Mouse (Mus musculus) liver, embryonic 13.5 days (tissue): ENCODE results near the gene Slc35c1. TPM values are rescaled to one million over a fixed set of nuclear protein-coding genes. Genes with fewer than 3 reads are reported as not detected.

Experiments used
- ATAC-seq: fragments of 200-750 bp; cut with Nextera tagmentation; 2 replicates; pipeline ENCODE4 v1.8.0; 2017; ENCODE audit warnings: low read depth, mild to moderate bottlenecking, moderate number of reproducible peaks, moderate library complexity
- DNase-seq: peaks from one replicate; pipeline ENCODE4 v3.0.0; 2022
- H3K27ac ChIP-seq: fragments of 300-500 bp; sonication (generic); 2 replicates; pipeline ENCODE4 v1.5.1; 2015; ENCODE audit warnings: moderate library complexity, mild to moderate bottlenecking, inconsistent platforms
- H3K27me3 ChIP-seq: fragments of 300-500 bp; sonication (generic); 2 replicates; pipeline ENCODE4 v1.6.1; 2015; ENCODE audit warnings: mild to moderate bottlenecking, inconsistent platforms
- H3K36me3 ChIP-seq: fragments of 300-500 bp; sonication (generic); 2 replicates; pipeline ENCODE4 v1.6.1; 2015; ENCODE audit warnings: mild to moderate bottlenecking, inconsistent platforms
- H3K4me1 ChIP-seq: fragments of 300-500 bp; sonication (generic); replicated peaks from 2 replicates; pipeline ENCODE4 v1.6.1; 2015; ENCODE audit warnings: inconsistent platforms
- H3K4me2 ChIP-seq: fragments of 300-500 bp; sonication (generic); 2 replicates; pipeline ENCODE4 v1.6.1; 2015; ENCODE audit warnings: inconsistent platforms, mild to moderate bottlenecking, moderate library complexity
- H3K4me3 ChIP-seq: fragments of 300-500 bp; sonication (generic); replicated peaks from 2 replicates; pipeline ENCODE4 v1.5.1; 2015; ENCODE audit warnings: mild to moderate bottlenecking, inconsistent platforms
- H3K9ac ChIP-seq: fragments of 300-500 bp; sonication (generic); 2 replicates; pipeline ENCODE4 v1.6.1; 2015; ENCODE audit warnings: mild to moderate bottlenecking, inconsistent platforms
- H3K9me3 ChIP-seq: fragments of 300-500 bp; sonication (generic); replicated peaks from 2 replicates; pipeline ENCODE4 v1.6.1; 2016; ENCODE audit warnings: inconsistent platforms
- WGBS: fragments of 180-500 bp; shearing (Covaris S2); methylation state at CpG from one replicate; pipeline ENCODE4 v1.1.7; 2015; ENCODE audit not compliant: insufficient replicate concordance; 5-methylcytosine and 5-hydroxymethylcytosine counted together
- polyA plus RNA-seq: library from polyadenylated mRNA; unstranded; fragments of >200 nt; fragmentation: Nextera tagmentation; extraction: Ambion mirVana; gene quantifications from 2 replicates; pipeline ENCODE4 v1.2.1, GENCODE M21; 2015

Gene Slc35c1
- polyA plus RNA-seq, 1 experiment from 2014 or later: 9.5 TPM

- Histone ChIP-seq H3K27me3 (no peaks in the 10 kb centered on the region), H3K27ac (no peak overlapping the region), H3K9me3 (no peaks in the 10 kb centered on the region), H3K36me3 (no peaks in the 10 kb centered on the region), H3K9ac (no peak overlapping the region), H3K4me1 (0 out of 2 replicates have a peak, but pooled peaks cover 6% of the 10 kb centered on the region), H3K4me2 (no peak overlapping the region), H3K4me3 (no peak overlapping the region)
- 67% methylated on average over 3 of the region's 3 CpGs for WGBS
- no peak for ATAC-seq
- no peak for DNase-seq
Observed at GRCm38 (mm10) chr2:92474920-92475319, 14.6 kb upstream of the Slc35c1 start.

GRCm38 (mm10) chr2:92471886-92472670 is 11.7 kb upstream of the Slc35c1 start:
- no peak overlapping the region for H3K9ac ChIP-seq
- H3K36me3 ChIP-seq: no peaks in the 10 kb centered on the region
- WGBS: 69% methylated on average over 12 of the region's 12 CpGs

GRCm38 (mm10) chr2:92464690-92465089 is 4.4 kb upstream of the Slc35c1 start:
- Histone ChIP-seq H3K9me3 (no peaks in the 10 kb centered on the region), H3K4me3 (no peak overlapping the region), H3K4me2 (no peak overlapping the region), H3K4me1 (peaks cover 8% of the 10 kb centered on the region), H3K9ac (no peak overlapping the region), H3K27me3 (peaks cover 12% of the 10 kb centered on the region), H3K36me3 (no peaks in the 10 kb centered on the region), H3K27ac (no peak overlapping the region)
- no peak for DNase-seq
- ATAC-seq: no peak
- WGBS: 41% methylated on average over 3 of the region's 3 CpGs

More at GRCm38 (mm10) chr2:92471886-92472670, 11.7 kb upstream of the Slc35c1 start:
- no peaks in the 10 kb centered on the region for H3K9me3 ChIP-seq
- ATAC-seq (no peak), DNase-seq (no peak)
- H3K4me1 ChIP-seq: no peaks in the 10 kb centered on the region
- H3K4me2 ChIP-seq: no peak overlapping the region
- no peak overlapping the region for H3K27ac ChIP-seq
- H3K27me3 ChIP-seq: no peaks in the 10 kb centered on the region
- no peak overlapping the region for H3K4me3 ChIP-seq

DNA sequence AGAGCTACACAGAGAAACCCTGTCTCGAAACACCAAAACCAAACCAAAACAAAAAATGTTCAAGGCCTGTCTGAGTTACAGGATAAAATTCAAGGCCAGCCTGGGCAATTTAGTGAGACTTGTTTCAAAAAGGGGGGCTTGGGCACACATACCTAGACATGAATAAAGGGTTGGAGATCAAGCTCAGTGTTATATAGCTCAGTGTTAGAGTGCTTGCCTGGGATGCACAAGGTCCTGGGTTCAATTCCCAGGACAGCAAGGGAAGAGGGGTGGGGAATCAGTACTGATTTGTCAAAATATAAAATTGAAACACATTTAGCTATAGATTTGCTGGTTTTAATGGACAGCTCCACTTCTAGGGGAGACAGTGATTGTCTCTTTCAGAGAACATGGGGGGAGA is 877 bp upstream of the Slc35c1 start:
- H3K4me3 ChIP-seq: no peak overlapping the region
- H3K36me3 ChIP-seq: no peaks in the 10 kb centered on the region
- H3K9ac ChIP-seq: no peak overlapping the region
- WGBS: 61% methylated on average over 1 of the region's 1 CpGs
- DNase-seq (no peak), ATAC-seq (no peak)
- H3K27me3 ChIP-seq: peaks cover 12% of the 10 kb centered on the region
- no peak overlapping the region for H3K27ac ChIP-seq
- no peak overlapping the region for H3K4me2 ChIP-seq
- no peaks in the 10 kb centered on the region for H3K9me3 ChIP-seq
- peaks cover 38% of the 10 kb centered on the region for H3K4me1 ChIP-seq

DNA sequence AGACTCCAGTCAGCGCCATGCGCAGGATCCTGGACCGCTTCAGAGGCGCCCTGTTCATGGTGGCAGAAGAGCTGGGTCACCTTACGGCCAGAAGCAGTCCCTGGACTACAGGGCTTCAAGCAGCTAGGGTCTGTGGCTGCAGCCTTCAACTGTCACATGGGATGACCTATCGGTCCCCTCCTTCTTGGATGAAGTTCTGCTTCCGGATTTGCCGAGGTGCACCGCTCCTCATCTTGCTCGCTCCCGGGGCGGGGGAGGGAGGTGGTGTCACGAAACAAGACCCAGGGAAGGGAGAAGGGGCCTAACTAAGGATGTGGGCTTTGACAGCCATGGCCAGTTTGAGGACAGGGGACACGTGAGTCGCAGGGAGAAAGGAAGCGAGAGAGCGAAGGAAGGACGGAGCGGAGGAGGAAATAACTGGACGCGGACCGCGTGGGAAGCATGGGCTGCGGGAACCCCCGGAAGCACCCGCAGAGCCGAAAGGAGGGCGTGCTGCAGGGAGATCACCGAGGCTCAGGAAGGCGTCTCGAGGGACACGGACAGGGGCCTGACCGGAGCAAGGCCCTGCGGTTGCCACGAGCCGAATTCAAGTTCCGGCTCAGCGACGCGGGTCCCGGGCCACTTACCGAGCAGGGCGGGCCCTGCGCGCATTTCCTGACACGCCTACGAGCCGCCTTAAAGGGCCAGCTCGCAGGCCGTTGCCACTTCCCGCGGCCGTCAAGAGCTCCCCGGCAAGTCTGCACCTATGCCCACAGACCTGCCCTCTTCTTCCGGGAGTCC is 1.0 kb downstream of the Slc35c1 start:
- ATAC-seq (peak; percentile 84), DNase-seq (peak; percentile 70)
- peaks cover 12% of the 10 kb centered on the region for H3K27me3 ChIP-seq
- peaks cover 10% of the 10 kb centered on the region for H3K36me3 ChIP-seq
- H3K9me3 ChIP-seq: no peaks in the 10 kb centered on the region
- H3K27ac ChIP-seq: peak overlapping the region; percentile 37
- H3K4me1 ChIP-seq: peaks cover 52% of the 10 kb centered on the region
- peak overlapping the region; percentile 81 for H3K4me3 ChIP-seq
- H3K9ac ChIP-seq: peak overlapping the region; percentile 83
- under 1% methylated on average over 55 of the region's 55 CpGs for WGBS
- peak overlapping the region; percentile 97 for H3K4me2 ChIP-seq

DNA sequence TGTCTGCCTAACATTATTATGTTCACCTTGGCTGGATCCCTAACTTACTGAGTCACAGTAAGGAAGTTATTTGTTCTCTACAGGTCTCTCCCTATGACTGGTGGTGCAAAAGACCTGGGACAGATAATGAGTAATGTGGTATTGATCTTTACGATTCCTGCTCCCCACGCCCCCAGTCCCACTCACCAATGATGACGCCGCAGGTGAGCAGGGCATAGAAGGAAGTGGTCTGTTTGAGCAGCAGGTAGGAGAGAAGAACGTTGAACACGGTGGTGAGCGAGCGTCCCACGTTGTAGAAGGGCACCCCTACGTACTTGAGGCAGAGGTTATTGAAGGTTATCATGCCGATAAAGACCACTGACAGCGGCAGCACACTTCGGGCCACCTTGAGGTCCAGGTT is 1.9 kb downstream of the Slc35c1 start:
- Histone ChIP-seq H3K4me2 (peak overlapping the region; percentile 97), H3K27me3 (peaks cover 12% of the 10 kb centered on the region), H3K9ac (peak overlapping the region; percentile 83), H3K4me3 (peak overlapping the region; percentile 81), H3K27ac (no peak overlapping the region), H3K36me3 (peaks cover 18% of the 10 kb centered on the region), H3K4me1 (peaks cover 52% of the 10 kb centered on the region), H3K9me3 (no peaks in the 10 kb centered on the region)
- ATAC-seq (no peak), DNase-seq (no peak)
- 34% methylated on average over 13 of the region's 13 CpGs for WGBS

- Histone ChIP-seq H3K4me3 (peak overlapping the region; percentile 81), H3K4me1 (peaks cover 53% of the 10 kb centered on the region), H3K9ac (peak overlapping the region; percentile 12), H3K36me3 (peaks cover 28% of the 10 kb centered on the region), H3K4me2 (peak overlapping the region; percentile 97), H3K27me3 (peaks cover 6% of the 10 kb centered on the region), H3K9me3 (no peaks in the 10 kb centered on the region), H3K27ac (no peak overlapping the region)
- WGBS: 51% methylated on average over 8 of the region's 8 CpGs
- no peak for DNase-seq
- ATAC-seq: no peak
Observed at GRCm38 (mm10) chr2:92456970-92457530, 3.3 kb downstream of the Slc35c1 start.

- Histone ChIP-seq H3K9ac (0 out of 2 replicates have a peak overlapping the region, but pooled peaks have one; percentile 17), H3K4me3 (no peak overlapping the region), H3K4me2 (no peak overlapping the region; the same call in 1 of the 2 replicates), H3K27me3 (peaks cover 5% of the 10 kb centered on the region), H3K9me3 (no peaks in the 10 kb centered on the region), H3K36me3 (peaks cover 28% of the 10 kb centered on the region), H3K27ac (no peak overlapping the region), H3K4me1 (peaks cover 66% of the 10 kb centered on the region)
- ATAC-seq (no peak), DNase-seq (no peak)
- 3% methylated on average over 2 of the region's 3 CpGs for WGBS
Observed at GRCm38 (mm10) chr2:92455704-92456103, 4.6 kb downstream of the Slc35c1 start.

DNA sequence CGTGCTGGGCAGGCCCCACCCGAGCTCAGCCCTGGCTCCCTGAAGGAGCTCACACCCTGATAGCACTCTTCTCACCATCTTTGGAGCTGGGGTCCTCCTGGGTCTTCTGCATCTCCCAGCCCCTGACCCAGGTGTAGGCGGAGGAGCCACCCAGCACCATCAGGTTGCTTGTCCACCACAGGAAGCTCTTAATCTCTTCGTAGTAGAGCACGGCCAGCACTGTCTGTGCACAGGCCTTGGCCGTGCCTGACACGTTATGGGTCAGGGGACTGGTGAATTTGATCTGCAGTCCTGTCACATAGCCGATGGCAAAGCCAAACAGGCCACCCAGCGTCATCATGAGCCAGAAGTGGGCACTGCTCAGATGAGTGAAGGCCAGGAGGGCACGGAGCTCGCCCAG is 6.2 kb downstream of the Slc35c1 start:
- Histone ChIP-seq H3K4me3 (no peak overlapping the region), H3K4me1 (peaks cover 57% of the 10 kb centered on the region), H3K4me2 (no peak overlapping the region), H3K9me3 (no peaks in the 10 kb centered on the region), H3K36me3 (peaks cover 28% of the 10 kb centered on the region), H3K27ac (no peak overlapping the region), H3K9ac (no peak overlapping the region), H3K27me3 (peaks cover 14% of the 10 kb centered on the region)
- DNase-seq (no peak), ATAC-seq (no peak)
- 79% methylated on average over 11 of the region's 11 CpGs for WGBS

DNA sequence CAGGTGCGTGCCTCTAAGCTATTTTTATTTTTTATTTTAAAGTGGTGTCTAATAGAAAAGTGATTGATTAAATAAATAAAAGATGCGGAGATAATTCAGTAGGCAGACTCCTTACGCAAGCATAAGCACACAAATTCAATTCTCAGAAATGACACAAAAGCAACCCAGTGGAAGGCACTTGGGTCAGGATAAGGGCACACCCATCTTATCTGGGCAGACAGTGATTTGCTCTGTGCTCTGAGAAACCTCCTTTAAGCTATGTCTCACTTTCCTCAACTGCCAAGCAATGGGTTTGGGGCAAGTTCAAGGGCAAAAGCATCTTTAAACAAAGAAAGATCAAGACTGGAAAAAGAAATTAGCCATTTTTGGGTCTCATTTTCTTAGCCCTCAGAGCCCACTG is 9.2 kb downstream of the Slc35c1 start:
- DNase-seq (no peak), ATAC-seq (peak; percentile 69)
- H3K4me2 ChIP-seq: no peak overlapping the region
- no peak overlapping the region for H3K9ac ChIP-seq
- no peak overlapping the region for H3K4me3 ChIP-seq
- peaks cover 35% of the 10 kb centered on the region for H3K4me1 ChIP-seq
- H3K36me3 ChIP-seq: peaks cover 28% of the 10 kb centered on the region
- H3K9me3 ChIP-seq: no peaks in the 10 kb centered on the region
- 38% methylated on average over 3 of the region's 3 CpGs for WGBS
- H3K27ac ChIP-seq: no peak overlapping the region
- peaks cover 39% of the 10 kb centered on the region for H3K27me3 ChIP-seq

DNA sequence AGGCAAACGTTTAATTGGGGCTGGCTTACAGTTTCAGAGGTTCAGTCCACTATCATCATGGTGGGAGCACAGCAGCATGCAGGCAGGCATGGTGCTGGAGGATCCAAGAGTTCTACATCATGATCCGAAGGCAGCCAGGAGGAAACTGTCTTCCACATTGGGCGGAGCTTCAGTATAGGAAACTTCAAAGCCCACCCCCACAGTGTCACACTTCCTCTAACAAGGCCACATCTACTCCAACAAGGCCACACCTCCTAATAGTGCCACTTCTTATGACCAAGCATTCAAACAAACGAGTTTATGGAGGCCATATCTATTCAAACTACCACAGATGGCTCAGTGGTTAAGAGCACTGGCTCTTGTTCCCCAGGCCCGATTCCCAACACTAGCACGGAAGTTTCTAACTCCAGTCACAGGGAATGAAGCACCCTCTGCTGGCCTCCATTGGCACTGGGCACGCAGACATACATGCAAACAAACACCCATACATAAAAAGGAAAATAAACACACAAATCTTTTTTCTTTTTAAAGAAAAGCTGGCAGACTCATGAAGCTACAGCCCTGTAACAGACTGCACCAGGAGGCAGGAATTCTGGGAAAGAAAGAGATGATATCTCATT is 13.1 kb downstream of the Slc35c1 start:
- no peak overlapping the region for H3K9ac ChIP-seq
- ATAC-seq (no peak), DNase-seq (no peak)
- peaks cover 55% of the 10 kb centered on the region for H3K4me1 ChIP-seq
- H3K27me3 ChIP-seq: peaks cover 39% of the 10 kb centered on the region
- H3K9me3 ChIP-seq: no peaks in the 10 kb centered on the region
- H3K27ac ChIP-seq: no peak overlapping the region
- H3K4me2 ChIP-seq: no peak overlapping the region
- no peaks in the 10 kb centered on the region for H3K36me3 ChIP-seq
- whole genome bisulfite sequencing: 51% methylated on average over 7 of the region's 7 CpGs
- H3K4me3 ChIP-seq: no peak overlapping the region
